Mouse (Mus musculus): Measurements from ENCODE around the gene Nkrf. TPM values are rescaled to one million over a fixed set of nuclear protein-coding genes. Genes with fewer than 3 reads are reported as not detected.

Nkrf gene
- polyA plus RNA-seq, 1 experiment from 2014 or later: 19.1 TPM

Other genes with a start within 250 kb of the Nkrf start
- gene Slc25a43, start 159.2 kb downstream of the Nkrf start, polyA plus RNA-seq (2015; fragmentation: Nextera tagmentation; extraction: Ambion mirVana): 0.77 and 0.81 TPM in 2 replicates
- gene Slc25a5, start 107.2 kb downstream of the Nkrf start, polyA plus RNA-seq (2015; fragmentation: Nextera tagmentation; extraction: Ambion mirVana): 543 and 586 TPM in 2 replicates
- gene Ube2a, start 29.0 kb downstream of the Nkrf start, polyA plus RNA-seq (2015; fragmentation: Nextera tagmentation; extraction: Ambion mirVana): 117 and 118 TPM in 2 replicates
- gene C330007P06Rik, start 28.8 kb downstream of the Nkrf start, polyA plus RNA-seq (2015; fragmentation: Nextera tagmentation; extraction: Ambion mirVana): 22.9 and 24.6 TPM in 2 replicates
- gene Sept6, start 88.9 kb upstream of the Nkrf start, polyA plus RNA-seq (2015; fragmentation: Nextera tagmentation; extraction: Ambion mirVana): 77.8 and 78.0 TPM in 2 replicates
- gene Sowahd, start 145.9 kb upstream of the Nkrf start, polyA plus RNA-seq (2015; fragmentation: Nextera tagmentation; extraction: Ambion mirVana): 0.10 and 0.16 TPM in 2 replicates
- gene Rpl39, start 182.5 kb upstream of the Nkrf start, polyA plus RNA-seq (2015; fragmentation: Nextera tagmentation; extraction: Ambion mirVana): 227 and 236 TPM in 2 replicates
- 24.8 and 27.2 TPM in 2 replicates for gene Upf3b, start 207.4 kb upstream of the Nkrf start, polyA plus RNA-seq (2015; fragmentation: Nextera tagmentation; extraction: Ambion mirVana)
- gene Nkap, start 223.9 kb upstream of the Nkrf start, polyA plus RNA-seq (2015; fragmentation: Nextera tagmentation; extraction: Ambion mirVana): 20.7 and 24.0 TPM in 2 replicates